Mouse (Mus musculus) embryonic fibroblast, embryonic 13.5 days (primary cell): ENCODE measurements around the gene Setd6.

Experiments used
- CTCF ChIP-seq: IDR thresholded peaks from 2 replicates; pipeline ENCODE4 v1.5.1; 2011; ENCODE audit warnings: mild to moderate bottlenecking, control low read depth, low read length, moderate library complexity, borderline replicate concordance; ENCODE audit not compliant: insufficient read depth
- POLR2A ChIP-seq: IDR thresholded peaks from 2 replicates; pipeline ENCODE4 v1.6.1; 2011; ENCODE audit warnings: low read depth, mild to moderate bottlenecking, control low read depth, low read length, moderate library complexity

DNA sequence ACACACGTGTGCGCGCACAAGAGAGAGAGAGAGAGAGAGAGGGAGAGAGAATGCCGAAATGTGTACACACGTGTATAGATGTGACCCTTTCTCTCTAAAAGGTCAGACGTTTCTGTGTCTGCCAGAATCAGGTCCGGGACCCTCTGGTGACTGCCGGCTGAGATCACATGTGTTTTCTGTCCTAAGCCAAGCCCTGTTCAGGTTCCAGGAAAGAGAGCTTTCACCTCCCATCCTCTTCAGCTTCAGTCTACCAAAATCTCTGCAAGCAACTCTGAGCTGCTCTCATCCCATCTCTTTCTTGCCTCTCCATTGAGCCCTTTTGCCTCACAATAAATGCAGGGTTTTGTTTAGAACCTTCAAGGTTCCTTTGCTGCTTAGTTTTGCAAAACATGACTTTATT lies 19.0 kb upstream of the Setd6 start:
- TF ChIP-seq CTCF (no peak), POLR2A (no peak)
